ENCODE assay signal across 28 mouse cellular contexts in the genomic region with DNA sequence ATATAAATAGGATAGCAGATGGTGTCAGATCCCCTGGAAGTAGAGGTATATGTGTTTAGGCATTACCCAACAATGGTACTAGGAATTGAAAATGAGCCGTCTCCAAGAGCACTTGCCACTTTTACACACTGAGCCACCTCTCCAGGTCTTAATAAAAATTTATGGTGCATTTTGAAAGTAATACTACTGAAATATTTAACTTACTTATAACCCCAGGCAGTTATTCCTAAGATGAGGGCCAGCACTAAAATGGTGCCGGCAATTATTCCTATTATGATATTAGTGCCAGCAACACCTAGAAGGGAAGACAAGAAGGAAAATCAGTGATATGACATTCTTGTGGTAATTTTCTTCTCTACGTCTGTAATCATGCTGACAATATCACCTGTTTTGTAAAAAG.
"Had no signal": no experiment of that assay in that cellular context is flagged by ENCODE, and none has a peak within 500 bp of the region (broad histone marks: within the 10 kb centered on the region; RNA-seq: fewer than 3 reads in every experiment).

No protein-coding gene starts in this region.

- H3K4me1 ChIP-seq: heart, embryonic 10.5 days; heart, embryonic 12.5 days; hindbrain, embryonic 10.5 days; hindbrain, embryonic 12.5 days; intestine, embryonic 15.5 days; kidney, embryonic 15.5 days; limb, embryonic 13.5 days; limb, embryonic 15.5 days; liver, embryonic 12.5 days had no signal

- H3K4me3 ChIP-seq: gastrocnemius, adult 2 months; heart, embryonic 10.5 days; heart, embryonic 12.5 days; hindbrain, embryonic 10.5 days; hindbrain, embryonic 12.5 days; intestine, embryonic 15.5 days; kidney, embryonic 15.5 days; limb, embryonic 13.5 days; limb, embryonic 15.5 days; liver, embryonic 12.5 days had no signal

- DNase-seq: gastrocnemius, adult 2 months; gastrocnemius, postnatal 10 days; gastrocnemius, postnatal 25 days; heart, adult 18-20 months; heart, postnatal 10 days; heart, postnatal 4 days; kidney, adult 18-20 months; kidney, adult 8-10 months; kidney, postnatal 14 days; kidney, postnatal 36 days; layer of hippocampus, adult 9-11 months; layer of hippocampus, postnatal 36 days; left cerebral cortex, postnatal 4 days had no signal

- H3K27ac ChIP-seq: gastrocnemius, adult 2 months; heart, embryonic 10.5 days; hindbrain, embryonic 10.5 days; hindbrain, embryonic 12.5 days; hindbrain, embryonic 14.5 days; intestine, embryonic 15.5 days; kidney, embryonic 15.5 days; kidney, postnatal 0 days; limb, embryonic 13.5 days; limb, embryonic 15.5 days; liver, embryonic 12.5 days; liver, embryonic 14.5 days had no signal

- ATAC-seq: hindbrain, embryonic 16.5 days; inflammation-experienced regulatory T-cells, adult 6 months; intestine, embryonic 15.5 days; intestine, postnatal 0 days; liver, embryonic 12.5 days had no signal

- H3K27me3 ChIP-seq: heart, embryonic 12.5 days; hindbrain, embryonic 12.5 days; intestine, embryonic 15.5 days; kidney, embryonic 15.5 days; limb, embryonic 13.5 days; limb, embryonic 15.5 days; liver, embryonic 12.5 days had no signal
